Mouse (Mus musculus): ENCODE measurements at regions not wholly inside any gene's neighbourhood (a gene's known extent, or its start where the extent isn't known, plus 50 kb on each side); places are given as distances from the start of the nearest gene placed in this dataset.

GRCm38 (mm10) chr16:86812692-86813091 is 541.3 kb upstream of the N6amt1 start:
- Histone ChIP-seq H3K4me3 (ENCODE audit: low read depth, low read length) (no peak overlapping the region), H3K9ac (replicated peaks; ENCODE audit: low read length) (no peak overlapping the region), H3K27me3 (ENCODE audit: control insufficient read depth, insufficient read depth, low read length) (no peaks in the 10 kb centered on the region), H3K4me1 (ENCODE audit: control insufficient read depth, insufficient read depth, low read length) (no peaks in the 10 kb centered on the region), H3K36me3 (replicated peaks; ENCODE audit: control insufficient read depth, insufficient read depth, low read depth, low read length) (no peaks in the 10 kb centered on the region), H3K4me2 (ENCODE audit: low read depth, low read length) (no peak overlapping the region), H3K9me3 (replicated peaks; ENCODE audit: control insufficient read depth, low read length) (no peaks in the 10 kb centered on the region), H3K27ac (replicated peaks; ENCODE audit: low read depth, low read length) (no peak overlapping the region)
- WGBS, result 75% methylated on average over 5 of the region's 5 CpGs
- DNase-seq (ENCODE audit: low spot score) (no peak), ATAC-seq (replicated peaks; ENCODE audit: insufficient number of reproducible peaks, low FRiP score, low TSS enrichment, low read depth) (no peak)

GRCm38 (mm10) chr16:86808644-86809324 is 545.2 kb upstream of the N6amt1 start:
- no peak for ATAC-seq (replicated peaks; ENCODE audit: insufficient number of reproducible peaks, low FRiP score, low TSS enrichment, low read depth)

GRCm38 (mm10) chr16:86806374-86806773 is 547.6 kb upstream of the N6amt1 start:
- H3K27me3 ChIP-seq (ENCODE audit: control insufficient read depth, insufficient read depth, low read length), result no peaks in the 10 kb centered on the region
- no peak overlapping the region for H3K9ac ChIP-seq (replicated peaks; ENCODE audit: low read length)
- ATAC-seq (replicated peaks; ENCODE audit: insufficient number of reproducible peaks, low FRiP score, low TSS enrichment, low read depth) (no peak), DNase-seq (ENCODE audit: low spot score) (no peak)
- no peaks in the 10 kb centered on the region for H3K4me1 ChIP-seq (ENCODE audit: control insufficient read depth, insufficient read depth, low read length)
- WGBS, result 79% methylated on average over 2 of the region's 2 CpGs
- H3K9me3 ChIP-seq (replicated peaks; ENCODE audit: control insufficient read depth, low read length), result no peaks in the 10 kb centered on the region
- H3K27ac ChIP-seq (replicated peaks; ENCODE audit: low read depth, low read length), result no peak overlapping the region
- no peak overlapping the region for H3K4me3 ChIP-seq (ENCODE audit: low read depth, low read length)
- H3K36me3 ChIP-seq (replicated peaks; ENCODE audit: control insufficient read depth, insufficient read depth, low read depth, low read length), result no peaks in the 10 kb centered on the region
- H3K4me2 ChIP-seq (ENCODE audit: low read depth, low read length), result no peak overlapping the region

More at GRCm38 (mm10) chr16:86808644-86809324, 545.2 kb upstream of the N6amt1 start:
- Histone ChIP-seq H3K36me3 (replicated peaks; ENCODE audit: control insufficient read depth, insufficient read depth, low read depth, low read length) (no peaks in the 10 kb centered on the region), H3K4me2 (ENCODE audit: low read depth, low read length) (no peak overlapping the region), H3K27me3 (ENCODE audit: control insufficient read depth, insufficient read depth, low read length) (no peaks in the 10 kb centered on the region), H3K4me3 (ENCODE audit: low read depth, low read length) (no peak overlapping the region), H3K4me1 (ENCODE audit: control insufficient read depth, insufficient read depth, low read length) (no peaks in the 10 kb centered on the region), H3K9me3 (replicated peaks; ENCODE audit: control insufficient read depth, low read length) (no peaks in the 10 kb centered on the region), H3K9ac (replicated peaks; ENCODE audit: low read length) (no peak overlapping the region), H3K27ac (replicated peaks; ENCODE audit: low read depth, low read length) (no peak overlapping the region)
- WGBS, result 79% methylated on average over 5 of the region's 5 CpGs
- no peak for DNase-seq (ENCODE audit: low spot score)

- Histone ChIP-seq H3K27ac (replicated peaks; ENCODE audit: low read depth, low read length) (no peak overlapping the region), H3K4me1 (ENCODE audit: control insufficient read depth, insufficient read depth, low read length) (no peaks in the 10 kb centered on the region), H3K4me3 (ENCODE audit: low read depth, low read length) (no peak overlapping the region), H3K9ac (replicated peaks; ENCODE audit: low read length) (no peak overlapping the region), H3K4me2 (ENCODE audit: low read depth, low read length) (no peak overlapping the region), H3K27me3 (ENCODE audit: control insufficient read depth, insufficient read depth, low read length) (no peaks in the 10 kb centered on the region), H3K36me3 (replicated peaks; ENCODE audit: control insufficient read depth, insufficient read depth, low read depth, low read length) (no peaks in the 10 kb centered on the region), H3K9me3 (replicated peaks; ENCODE audit: control insufficient read depth, low read length) (no peaks in the 10 kb centered on the region)
- no peak for ATAC-seq (replicated peaks; ENCODE audit: insufficient number of reproducible peaks, low FRiP score, low TSS enrichment, low read depth)
- 58% methylated on average over 2 of the region's 2 CpGs for WGBS
- no peak for DNase-seq (ENCODE audit: low spot score)
Measured at GRCm38 (mm10) chr16:86776086-86776485, 577.9 kb upstream of the N6amt1 start.

- DNase-seq (ENCODE audit: low spot score), result no peak
- WGBS, result 48% methylated on average over 1 of the region's 1 CpGs
- Histone ChIP-seq H3K27ac (replicated peaks; ENCODE audit: low read depth, low read length) (no peak overlapping the region), H3K9ac (replicated peaks; ENCODE audit: low read length) (no peak overlapping the region), H3K4me2 (ENCODE audit: low read depth, low read length) (no peak overlapping the region), H3K9me3 (replicated peaks; ENCODE audit: control insufficient read depth, low read length) (no peaks in the 10 kb centered on the region), H3K4me1 (ENCODE audit: control insufficient read depth, insufficient read depth, low read length) (no peaks in the 10 kb centered on the region), H3K4me3 (ENCODE audit: low read depth, low read length) (no peak overlapping the region), H3K36me3 (replicated peaks; ENCODE audit: control insufficient read depth, insufficient read depth, low read depth, low read length) (no peaks in the 10 kb centered on the region), H3K27me3 (ENCODE audit: control insufficient read depth, insufficient read depth, low read length) (no peaks in the 10 kb centered on the region)
- ATAC-seq (replicated peaks; ENCODE audit: insufficient number of reproducible peaks, low FRiP score, low TSS enrichment, low read depth), result no peak
Measured at GRCm38 (mm10) chr16:86772586-86772985, 581.4 kb upstream of the N6amt1 start.

GRCm38 (mm10) chr16:86768912-86769311 is 585.1 kb upstream of the N6amt1 start:
- Histone ChIP-seq H3K4me3 (ENCODE audit: low read depth, low read length) (no peak overlapping the region), H3K27ac (replicated peaks; ENCODE audit: low read depth, low read length) (no peak overlapping the region), H3K9me3 (replicated peaks; ENCODE audit: control insufficient read depth, low read length) (no peaks in the 10 kb centered on the region), H3K4me2 (ENCODE audit: low read depth, low read length) (no peak overlapping the region), H3K9ac (replicated peaks; ENCODE audit: low read length) (no peak overlapping the region), H3K36me3 (replicated peaks; ENCODE audit: control insufficient read depth, insufficient read depth, low read depth, low read length) (no peaks in the 10 kb centered on the region), H3K4me1 (ENCODE audit: control insufficient read depth, insufficient read depth, low read length) (no peaks in the 10 kb centered on the region), H3K27me3 (ENCODE audit: control insufficient read depth, insufficient read depth, low read length) (no peaks in the 10 kb centered on the region)
- no peak for ATAC-seq (replicated peaks; ENCODE audit: insufficient number of reproducible peaks, low FRiP score, low TSS enrichment, low read depth)
- no peak for DNase-seq (ENCODE audit: low spot score)
- WGBS, result 78% methylated on average over 3 of the region's 3 CpGs

- Histone ChIP-seq H3K27ac (replicated peaks; ENCODE audit: low read depth, low read length) (no peak overlapping the region), H3K9ac (replicated peaks; ENCODE audit: low read length) (no peak overlapping the region), H3K4me2 (ENCODE audit: low read depth, low read length) (no peak overlapping the region), H3K9me3 (replicated peaks; ENCODE audit: control insufficient read depth, low read length) (no peaks in the 10 kb centered on the region), H3K4me1 (ENCODE audit: control insufficient read depth, insufficient read depth, low read length) (no peaks in the 10 kb centered on the region), H3K4me3 (ENCODE audit: low read depth, low read length) (no peak overlapping the region), H3K27me3 (ENCODE audit: control insufficient read depth, insufficient read depth, low read length) (no peaks in the 10 kb centered on the region), H3K36me3 (replicated peaks; ENCODE audit: control insufficient read depth, insufficient read depth, low read depth, low read length) (no peaks in the 10 kb centered on the region)
- no peak for ATAC-seq (replicated peaks; ENCODE audit: insufficient number of reproducible peaks, low FRiP score, low TSS enrichment, low read depth)
- DNase-seq (ENCODE audit: low spot score), result no peak
- 74% methylated on average over 3 of the region's 3 CpGs for WGBS
Measured at GRCm38 (mm10) chr16:86768355-86768754, 585.6 kb upstream of the N6amt1 start.

- WGBS, result 62% methylated on average over 8 of the region's 8 CpGs
Measured at GRCm38 (mm10) chr16:86765974-86766373, 588.0 kb upstream of the N6amt1 start.

More at GRCm38 (mm10) chr16:86765974-86766373, 588.0 kb upstream of the N6amt1 start:
- Histone ChIP-seq H3K36me3 (replicated peaks; ENCODE audit: control insufficient read depth, insufficient read depth, low read depth, low read length) (no peaks in the 10 kb centered on the region), H3K4me1 (ENCODE audit: control insufficient read depth, insufficient read depth, low read length) (no peaks in the 10 kb centered on the region), H3K4me2 (ENCODE audit: low read depth, low read length) (no peak overlapping the region), H3K9ac (replicated peaks; ENCODE audit: low read length) (no peak overlapping the region), H3K27me3 (ENCODE audit: control insufficient read depth, insufficient read depth, low read length) (no peaks in the 10 kb centered on the region), H3K27ac (replicated peaks; ENCODE audit: low read depth, low read length) (no peak overlapping the region), H3K4me3 (ENCODE audit: low read depth, low read length) (no peak overlapping the region), H3K9me3 (replicated peaks; ENCODE audit: control insufficient read depth, low read length) (no peaks in the 10 kb centered on the region)
- ATAC-seq (replicated peaks; ENCODE audit: insufficient number of reproducible peaks, low FRiP score, low TSS enrichment, low read depth) (no peak), DNase-seq (ENCODE audit: low spot score) (peak; percentile 64)
